Mouse (Mus musculus) spleen, postnatal 14 days (tissue): Measurements from ENCODE around the gene Dupd1.
A peak's percentile ranks its signal among the peaks of the same experiment; 100 is the strongest.

ENCODE experiments used
- DNase-seq, 2 experiments: peaks; one replicate each; pipeline ENCODE4 v3.0.0; 2021 to 2022; ENCODE audit warnings: low spot score in 2 of 2

Dupd1 gene

GRCm38 (mm10) chr14:21714486-21714885 is at the start of gene Dupd1:
Dupd1 (minus strand) TSS chr14:21714576.
- DNase-seq: no peak

DNA sequence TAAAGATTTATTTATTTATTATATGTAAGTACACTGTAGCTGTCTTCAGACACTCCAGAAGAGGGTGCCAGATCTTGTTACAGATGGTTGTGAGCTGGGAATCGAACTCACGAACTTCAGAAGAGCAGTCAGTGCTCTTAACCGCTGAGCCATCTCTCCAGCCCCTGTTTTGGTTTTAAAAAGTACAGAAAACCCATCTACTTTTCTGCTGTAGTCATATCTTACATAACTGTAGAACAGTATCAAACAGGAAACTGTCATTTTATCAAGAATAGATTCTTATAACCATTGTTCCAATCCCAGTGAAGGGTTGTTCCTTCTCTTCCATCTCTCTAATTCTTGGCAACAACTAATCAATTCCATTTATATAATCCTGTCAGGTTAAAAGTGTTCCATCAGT is 49.4 kb upstream of the Dupd1 start:
- DNase-seq: no peak

DNA sequence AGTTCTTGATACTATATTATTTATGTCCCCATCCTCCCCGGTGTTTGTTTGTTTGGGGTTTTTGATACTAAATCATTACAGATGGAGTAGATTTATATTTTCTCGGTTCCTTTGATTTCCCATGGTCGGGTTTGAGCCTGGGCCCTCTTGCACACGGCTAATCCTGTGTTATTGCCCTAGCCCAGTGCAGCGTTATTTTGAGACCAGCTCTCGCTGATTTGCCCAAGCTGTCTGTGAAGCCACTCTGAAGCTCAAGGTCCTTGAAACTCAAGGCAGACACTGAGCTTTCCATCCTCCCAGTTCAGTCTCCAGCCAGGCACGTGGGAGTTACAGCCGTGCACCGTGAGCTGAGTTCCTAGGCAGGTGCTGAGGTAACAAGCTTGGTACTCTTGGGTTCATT is 47.2 kb upstream of the Dupd1 start:
- DNase-seq: no peak

DNA sequence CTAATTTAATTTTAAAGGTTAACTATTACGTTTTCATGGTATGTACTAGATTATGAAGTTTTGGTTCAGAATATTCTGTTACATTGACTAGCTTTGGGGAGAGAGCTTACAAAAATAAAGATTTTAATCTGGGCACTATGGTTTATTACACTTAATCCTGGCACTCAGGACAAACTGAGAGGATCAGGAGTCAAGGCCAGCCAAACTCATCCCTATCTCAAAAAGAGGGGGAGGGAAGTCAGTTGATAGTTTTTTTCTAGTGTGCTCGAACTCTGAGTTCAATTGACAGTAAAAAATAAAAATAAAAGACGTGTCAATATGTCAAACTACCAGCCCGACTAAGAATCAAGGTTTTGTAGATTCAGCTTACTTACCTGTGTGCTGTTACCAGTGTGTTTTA is 39.0 kb upstream of the Dupd1 start:
- DNase-seq: no peak

DNA sequence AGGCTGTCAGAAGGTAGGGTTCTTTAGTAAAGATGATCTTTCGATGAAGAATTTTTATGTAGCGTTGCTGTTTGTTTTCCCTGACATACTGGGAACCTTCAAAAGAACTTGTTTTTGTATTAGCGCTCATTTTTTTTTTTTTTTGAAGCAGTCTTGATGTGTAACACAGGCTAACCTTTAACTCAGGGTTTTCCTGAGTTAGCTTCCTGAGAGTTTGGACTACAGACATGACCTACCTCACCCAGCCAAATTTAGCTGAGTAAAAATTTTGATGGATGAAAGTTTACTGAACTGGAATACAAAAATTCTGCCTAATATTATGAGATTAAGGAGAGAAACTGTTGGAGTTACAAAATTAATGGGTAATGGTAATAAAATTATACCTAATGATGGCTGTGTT is 38.0 kb upstream of the Dupd1 start:
- no peak for DNase-seq

DNA sequence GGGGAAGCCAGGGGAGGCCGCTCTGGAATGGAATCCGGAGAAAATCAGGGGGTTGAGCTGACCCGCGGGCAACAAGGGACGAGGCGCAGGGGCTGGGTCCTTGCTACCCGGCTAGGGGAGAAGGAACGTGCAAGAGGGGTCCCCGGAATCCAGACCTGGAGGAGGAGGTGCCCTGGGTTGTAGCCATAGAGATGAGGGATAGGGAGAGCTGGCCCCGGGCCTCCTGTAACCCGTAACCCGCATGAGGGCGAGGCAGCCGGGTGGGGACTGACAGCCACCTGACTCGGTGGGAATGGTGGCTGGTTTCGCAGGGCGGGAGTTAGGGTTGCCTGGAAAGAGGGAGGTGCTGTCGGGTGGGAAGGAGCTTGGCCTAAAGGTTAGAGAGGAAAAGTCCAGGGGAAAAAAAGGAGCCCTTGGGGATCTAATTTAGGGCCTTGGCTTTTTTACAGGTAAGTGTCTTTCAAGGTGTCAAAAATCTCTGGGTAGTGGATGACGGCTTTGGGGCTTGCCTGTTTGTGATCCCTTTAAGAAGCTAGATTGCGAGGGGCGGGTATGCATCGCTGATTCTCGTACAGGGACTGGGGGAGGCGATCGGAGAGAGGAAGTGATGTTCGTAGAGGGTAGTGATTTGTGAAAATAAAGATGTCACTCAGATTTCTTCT is 36.6 kb upstream of the Dupd1 start, which contains the start of gene Dusp13:
TSS of gene Dusp13 (minus strand) at position 301 of the 662 bp plus-strand sequence.
- peak; percentile 34 to 38 for DNase-seq

DNA sequence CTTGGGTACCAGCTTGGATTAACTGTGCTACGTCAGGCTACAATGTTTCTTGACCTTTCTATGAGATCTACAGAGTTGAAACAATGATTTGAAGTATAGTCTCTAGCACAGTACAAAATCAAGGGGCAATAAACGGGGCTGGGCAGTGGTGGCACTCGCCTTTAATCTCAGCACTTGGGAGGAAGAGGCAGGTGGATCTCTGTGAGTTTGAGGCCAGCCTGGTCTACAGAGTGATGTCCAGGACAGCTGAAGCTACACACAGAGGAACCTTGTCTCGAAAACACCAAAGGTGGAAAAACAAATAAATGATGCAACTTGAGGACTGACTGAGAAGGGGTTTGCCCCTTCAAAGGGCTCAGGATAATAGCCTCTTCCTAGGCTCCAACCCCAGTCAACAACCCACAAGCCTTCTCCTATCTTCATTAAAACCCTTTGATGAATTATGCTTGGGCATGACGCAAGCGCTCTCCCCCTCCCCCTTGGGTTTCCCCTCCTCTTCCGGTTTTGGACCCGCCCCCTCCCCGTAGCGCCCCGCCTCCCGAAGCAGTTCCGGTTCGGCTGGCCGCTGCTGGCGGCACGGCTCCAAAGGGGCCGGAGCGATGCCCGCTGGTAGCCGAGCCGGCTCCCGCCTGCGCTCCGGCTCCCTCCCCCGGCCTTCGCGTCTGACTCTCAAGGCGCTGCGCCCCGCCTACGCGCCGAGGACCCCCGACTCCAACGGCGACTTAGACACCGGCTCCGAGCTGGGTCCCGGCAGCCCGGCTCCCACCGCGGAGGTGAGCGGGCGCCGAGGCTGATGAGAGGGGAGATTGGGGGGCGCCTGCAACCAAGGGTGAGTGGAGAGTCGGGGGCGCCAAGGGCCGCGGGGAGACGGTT is 35.9 kb upstream of the Dupd1 start, which contains the start of gene Samd8:
TSS of gene Samd8 (plus strand) at position 524 of the 873 bp plus-strand sequence.
- DNase-seq: peak; percentile 60 to 71

DNA sequence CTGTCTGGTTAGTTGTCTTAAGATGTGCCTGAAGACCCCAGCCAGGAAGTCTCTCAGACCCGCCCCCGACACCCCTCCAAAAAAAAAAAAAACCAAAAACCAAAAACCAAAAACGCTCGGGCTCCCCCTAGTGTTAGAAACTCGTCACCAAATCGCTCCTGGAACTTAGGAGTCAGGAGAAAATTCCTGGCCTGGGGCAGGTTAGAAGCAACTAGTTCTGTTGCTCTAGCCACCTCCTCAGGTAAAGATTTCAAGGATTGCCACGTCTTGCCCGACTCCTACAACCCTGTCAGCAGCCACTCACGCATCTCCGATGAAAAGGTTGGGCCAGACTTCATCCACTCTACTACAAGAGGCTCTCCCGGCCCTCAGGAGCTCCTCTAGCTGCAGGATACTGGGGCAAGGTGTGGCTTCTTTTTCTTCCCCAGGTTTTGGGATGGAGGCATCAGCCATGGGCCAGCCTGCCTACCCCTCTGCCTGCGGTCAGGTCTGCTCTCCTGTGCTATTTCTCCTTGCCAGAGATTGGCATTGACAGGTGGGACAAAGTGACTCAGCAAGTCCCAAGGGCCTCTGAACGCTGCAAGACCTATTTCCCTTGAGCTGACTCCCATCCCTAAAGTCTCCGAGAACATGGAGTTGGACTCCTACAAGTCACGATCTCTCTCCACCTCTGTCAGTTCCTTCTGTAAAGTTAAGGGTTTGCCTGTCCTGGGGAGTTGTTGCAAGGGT is 33.9 kb upstream of the Dupd1 start:
- peak in 1 of 2 experiments; percentile 31 for DNase-seq

- DNase-seq: no peak
These were observed 33.2 kb upstream of the Dupd1 start for GRCm38 (mm10) chr14:21747436-21748141.

- DNase-seq: no peak
These were observed 32.5 kb upstream of the Dupd1 start for GRCm38 (mm10) chr14:21746846-21747245.

DNA sequence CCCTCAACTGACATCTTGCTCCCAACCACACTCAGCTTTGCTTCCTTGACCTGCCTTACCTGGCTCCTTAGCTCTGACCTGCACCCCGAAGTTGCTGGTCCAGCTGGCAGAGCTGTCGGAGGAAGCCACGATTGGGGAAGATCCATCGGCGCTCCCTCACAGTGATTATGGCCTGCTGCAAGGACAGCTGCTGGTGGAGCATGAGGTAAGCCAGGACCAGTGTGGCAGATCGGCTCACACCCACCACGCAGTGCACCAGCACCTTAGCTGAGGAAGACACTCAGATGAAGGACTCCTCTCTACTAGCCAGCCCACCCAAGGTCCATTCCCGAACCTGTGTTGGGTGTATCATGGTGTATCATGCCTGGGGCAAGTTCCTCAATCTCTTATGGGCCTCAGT is 31.9 kb upstream of the Dupd1 start:
- no peak for DNase-seq

- no peak for DNase-seq
These were observed 30.8 kb upstream of the Dupd1 start for GRCm38 (mm10) chr14:21745149-21745548.

DNA sequence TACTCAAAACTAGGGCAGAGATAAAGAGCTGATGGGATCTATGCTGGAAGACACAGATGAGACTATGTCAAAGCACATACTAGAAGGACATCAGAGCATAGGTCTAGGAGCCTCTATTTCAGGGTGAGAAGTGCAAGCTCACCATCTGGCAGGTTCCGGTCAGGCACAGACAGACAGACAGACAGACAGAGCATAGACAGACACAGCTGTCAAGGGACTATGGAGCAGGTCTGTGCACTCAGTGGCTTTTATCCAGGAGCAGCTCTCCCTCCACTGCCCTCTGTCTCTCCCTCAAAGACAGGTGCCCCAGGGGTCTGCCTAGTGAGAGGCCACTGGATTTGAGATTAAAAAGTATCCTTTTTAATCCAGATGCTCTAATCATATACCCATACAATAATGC is 29.8 kb upstream of the Dupd1 start:
- no peak for DNase-seq

GRCm38 (mm10) chr14:21742441-21742840 is 28.1 kb upstream of the Dupd1 start:
- DNase-seq: no peak

GRCm38 (mm10) chr14:21741786-21742185 is 27.4 kb upstream of the Dupd1 start:
- peak; percentile 40 to 59 for DNase-seq

GRCm38 (mm10) chr14:21741314-21741713 is 26.9 kb upstream of the Dupd1 start:
- DNase-seq: no peak

DNA sequence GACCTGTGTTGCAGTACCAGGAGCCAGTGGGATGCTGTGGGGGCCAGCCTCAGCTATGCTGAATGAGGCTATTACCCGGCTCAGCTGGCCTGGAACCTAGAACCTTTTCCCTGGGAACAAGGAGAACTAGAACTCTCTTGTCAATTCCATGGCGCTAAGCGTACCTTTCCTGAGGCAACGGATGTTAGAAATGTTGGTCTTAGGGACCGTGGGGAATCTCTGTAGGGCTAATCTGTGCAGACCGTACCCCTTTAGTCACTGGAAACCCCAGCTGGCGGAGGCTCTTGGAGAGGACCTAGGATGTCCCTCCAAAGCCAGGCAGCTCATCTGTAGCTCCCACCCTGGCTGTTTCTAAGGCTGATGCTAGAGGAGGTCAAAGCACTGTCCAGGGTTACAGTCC is 26.0 kb upstream of the Dupd1 start:
- no peak for DNase-seq

DNA sequence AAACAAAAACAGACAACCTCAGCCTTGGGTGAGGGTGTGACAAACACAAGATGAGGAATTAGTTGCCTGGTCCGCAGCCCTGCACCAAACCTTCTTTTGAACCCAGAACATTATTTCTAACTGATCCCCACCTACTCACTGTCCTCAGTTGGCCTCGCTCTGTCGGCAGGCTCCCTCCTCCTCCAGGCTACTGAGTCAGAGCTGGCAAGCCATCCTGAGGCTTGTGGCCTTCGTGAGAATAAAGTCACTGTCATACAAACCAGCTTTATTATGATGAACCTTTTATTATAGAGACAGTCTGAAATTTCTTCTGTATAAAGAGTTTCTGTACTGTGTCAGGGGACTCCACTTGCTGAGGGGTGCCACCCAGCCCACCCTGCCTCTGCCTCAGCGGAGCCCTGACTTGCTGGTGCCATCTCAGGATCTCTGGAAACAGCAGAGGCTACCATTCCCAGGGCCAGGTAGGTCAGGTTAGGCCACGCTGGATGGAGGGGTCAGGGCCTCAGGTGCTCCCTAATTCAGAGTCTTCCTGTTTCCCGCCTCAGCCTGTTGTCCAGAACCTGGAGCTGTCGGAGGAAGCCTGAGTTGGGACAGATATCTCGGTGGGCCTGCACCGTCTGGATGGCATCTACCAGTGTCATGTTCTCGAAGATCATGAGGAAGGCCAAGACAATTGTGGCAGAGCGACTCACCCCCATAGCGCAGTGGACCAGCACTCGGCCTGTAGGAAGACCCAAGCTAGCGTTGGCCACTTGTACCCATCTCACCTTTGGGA is 18.9 kb upstream of the Dupd1 start:
- DNase-seq: no peak

DNA sequence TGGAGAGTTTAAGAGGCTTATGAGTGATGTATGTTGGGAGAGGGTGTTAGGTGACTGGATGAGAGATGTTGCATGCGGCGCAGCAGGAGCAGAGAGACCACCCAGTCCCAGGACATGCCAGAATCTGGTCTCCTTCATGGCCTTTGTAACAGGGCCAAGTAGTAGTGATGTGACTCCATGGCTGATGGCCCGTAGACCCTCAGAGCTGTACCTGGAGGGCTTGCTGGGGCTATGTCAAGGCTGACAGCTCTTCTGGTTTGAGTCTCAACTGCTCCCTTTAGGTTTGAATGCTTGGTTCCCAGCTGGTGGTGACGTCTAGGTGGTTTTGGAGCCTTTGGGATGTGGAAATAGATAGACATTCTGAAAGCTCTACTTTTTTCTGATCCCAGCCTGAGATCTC is 15.6 kb upstream of the Dupd1 start:
- DNase-seq: no peak

DNA sequence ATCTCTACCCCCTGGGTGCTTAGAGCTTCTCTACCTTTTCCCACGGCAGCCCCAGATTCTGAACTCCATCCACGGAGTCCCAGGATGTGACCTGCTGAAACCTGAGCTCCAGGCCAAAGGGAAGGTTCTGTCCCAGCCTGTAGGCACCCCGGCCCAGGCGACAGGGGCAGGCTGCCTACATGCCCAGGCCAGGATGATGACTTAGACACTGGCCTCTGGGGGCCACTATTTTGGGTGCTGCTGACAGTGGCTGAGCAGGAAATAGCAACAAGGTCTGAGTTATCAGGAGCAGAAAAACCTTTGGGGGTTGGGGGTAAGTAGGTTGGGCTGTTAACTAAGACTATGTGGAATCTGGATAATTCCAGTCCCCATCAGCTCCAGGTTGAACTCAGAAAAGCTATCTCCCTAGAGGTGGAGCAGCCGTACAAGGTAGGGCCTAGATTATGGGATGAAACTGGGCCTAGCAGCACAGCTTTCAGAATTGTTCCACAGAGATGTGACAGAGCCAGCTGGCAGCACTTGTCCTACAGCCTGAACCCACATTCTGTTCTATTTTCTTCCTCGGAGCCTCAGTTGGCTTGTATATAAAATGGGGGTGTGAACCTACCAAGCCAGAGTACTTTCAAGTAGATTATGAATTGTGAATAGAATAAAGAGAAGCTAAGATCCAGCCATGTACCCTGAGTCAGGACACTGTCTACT is 14.8 kb upstream of the Dupd1 start:
- no peak for DNase-seq
